Mouse (Mus musculus) G1E (cell line): ENCODE data around the gene Sart3. TPM values are rescaled to one million over a fixed set of nuclear protein-coding genes. Genes with fewer than 3 reads are reported as not detected.
"Not testable (repeated sequence)": the region's sequence is repeated elsewhere in the genome, so short reads cannot be mapped to it uniquely, and the experiment has no call there.

Source experiments
- ATAC-seq: 2 replicates; pipeline ENCODE4 v1.8.0; 2016; ENCODE audit warnings: mild to moderate bottlenecking; ENCODE audit not compliant: insufficient number of reproducible peaks, poor library complexity, low FRiP score, severe bottlenecking; ENCODE audit errors: extremely low read depth
- DNase-seq: peaks from one replicate; pipeline ENCODE4 v3.0.0; 2012; ENCODE audit warnings: low spot score
- H3K27me3 ChIP-seq: 2 replicates; pipeline ENCODE4 v1.6.1; 2012; ENCODE audit warnings: mild to moderate bottlenecking, low read length, inconsistent platforms; ENCODE audit not compliant: insufficient read depth
- H3K36me3 ChIP-seq: replicated peaks from 2 replicates; pipeline ENCODE3; 2012; ENCODE audit warnings: mild to moderate bottlenecking, inconsistent platforms
- H3K4me1 ChIP-seq: 2 replicates; pipeline ENCODE4 v1.6.1; 2012; ENCODE audit warnings: low read depth, low read length, inconsistent platforms, mixed read lengths; ENCODE audit not compliant: insufficient read depth
- H3K4me3 ChIP-seq: 2 replicates; pipeline ENCODE4 v1.5.1; 2012; ENCODE audit warnings: low read depth, mild to moderate bottlenecking, inconsistent platforms, low read length, moderate library complexity, mixed read lengths
- H3K9me3 ChIP-seq: replicated peaks from 2 replicates; pipeline ENCODE4 v1.6.1; 2012; ENCODE audit warnings: inconsistent platforms
- CTCF ChIP-seq: IDR thresholded peaks from 2 replicates; pipeline ENCODE4 v1.5.1; 2012; ENCODE audit warnings: low read depth, low read length, inconsistent platforms, mixed read lengths
- GATA1 ChIP-seq: IDR thresholded peaks from 2 replicates; pipeline ENCODE4 v1.6.1; 2012; ENCODE audit warnings: borderline replicate concordance, low read length, inconsistent platforms, mixed read lengths
- GATA2 ChIP-seq: IDR thresholded peaks from 2 replicates; pipeline ENCODE4 v1.6.1; 2012; ENCODE audit warnings: low read depth, low read length, inconsistent platforms, borderline replicate concordance
- POLR2AphosphoS5 ChIP-seq: IDR thresholded peaks from 2 replicates; pipeline ENCODE4 v1.6.1; 2012; ENCODE audit warnings: low read depth, low read length, inconsistent platforms; ENCODE audit not compliant: insufficient replicate concordance
- TAL1 ChIP-seq: conservative IDR thresholded peaks from 2 replicates; pipeline ENCODE4 v1.6.1; 2012; ENCODE audit warnings: low read depth, low read length, inconsistent platforms, mixed read lengths
- polyA plus RNA-seq: library from polyadenylated mRNA; stranded (reverse); fragments of >175 nt; gene quantifications from 2 replicates; pipeline ENCODE4 v1.2.3, GENCODE M21; 2012
- total RNA-seq, 2 experiments: library from RNA; stranded (forward) in 1 of 2; stranded (reverse) in 1 of 2; fragments of 200-1000 nt in 1 of 2; fragments of >200 nt in 1 of 2; fragmentation: Nextera tagmentation in 1 of 2; gene quantifications; 2 replicates each; pipeline ENCODE4 v1.2.3; 2014 to 2017

The Sart3 gene
- total and polyA plus RNA-seq, 3 experiments, result 19.0 to 52.6 (median 32.6) TPM

- H3K4me3 ChIP-seq, result no peak overlapping the region
- TF ChIP-seq TAL1 (no peak), CTCF (no peak), POLR2AphosphoS5 (no peak), GATA1 (no peak), GATA2 (no peak)
- H3K4me1 ChIP-seq, result peaks cover 26% of the 10 kb centered on the region
- ATAC-seq (peak; percentile 46; the same call in 1 of the 2 replicates), DNase-seq (no peak)
- peaks cover 6% of the 10 kb centered on the region; the same call in 1 of the 2 replicates for H3K27me3 ChIP-seq
- no peaks in the 10 kb centered on the region for H3K36me3 ChIP-seq
- peaks cover 12% of the 10 kb centered on the region for H3K9me3 ChIP-seq
Observed at GRCm38 (mm10) chr5:113812638-113813037, 40.3 kb upstream of the Sart3 start.

DNA sequence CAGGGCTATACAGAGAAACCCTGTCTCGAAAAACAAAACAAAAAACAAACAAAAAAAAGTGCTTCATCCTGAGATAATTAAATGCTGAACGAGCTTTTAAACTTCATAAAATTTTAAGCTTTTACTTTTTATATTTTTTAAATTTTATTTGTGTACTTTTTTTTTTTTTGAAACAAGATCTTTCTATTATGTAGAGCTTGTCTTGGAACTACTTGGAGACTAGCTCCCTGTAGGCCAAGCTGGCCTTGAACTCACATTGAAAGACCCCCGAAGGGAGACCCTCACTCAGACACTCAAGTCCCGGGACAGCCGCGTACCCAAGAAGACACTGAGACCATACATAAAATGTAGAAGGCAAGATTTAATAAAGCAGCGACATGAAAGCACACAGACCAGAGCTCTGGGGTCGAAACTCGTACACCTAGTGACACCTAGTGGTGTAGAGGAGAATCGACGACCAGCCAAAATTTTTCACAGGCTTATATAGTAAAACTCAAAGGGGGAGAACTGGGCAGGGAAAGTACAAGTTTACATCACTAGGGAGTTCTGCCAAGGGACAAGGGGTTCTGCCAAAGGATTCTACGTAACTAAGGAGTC lies 39.6 kb upstream of the Sart3 start:
- ATAC-seq, H3K4me3 ChIP-seq, DNase-seq, H3K27me3 ChIP-seq, H3K36me3 ChIP-seq: not testable (repeated sequence)
- peaks cover 26% of the 10 kb centered on the region for H3K4me1 ChIP-seq
- peaks cover 12% of the 10 kb centered on the region for H3K9me3 ChIP-seq

- Histone ChIP-seq H3K4me1 (peaks cover 24% of the 10 kb centered on the region), H3K27me3 (peaks cover 14% of the 10 kb centered on the region; the same call in 1 of the 2 replicates), H3K9me3 (peaks cover 12% of the 10 kb centered on the region), H3K36me3 (no peaks in the 10 kb centered on the region), H3K4me3 (no peak overlapping the region)
- TF ChIP-seq GATA2, result no peak
- TF ChIP-seq TAL1, result no peak
- TF ChIP-seq POLR2AphosphoS5, result no peak
- TF ChIP-seq GATA1, result no peak
- TF ChIP-seq CTCF, result no peak
- no peak for DNase-seq
- ATAC-seq, result no peak
Observed at GRCm38 (mm10) chr5:113810111-113810510, 37.8 kb upstream of the Sart3 start.

GRCm38 (mm10) chr5:113808177-113808576 lies 35.9 kb upstream of the Sart3 start:
- Histone ChIP-seq H3K4me1 (peaks cover 22% of the 10 kb centered on the region), H3K36me3 (no peaks in the 10 kb centered on the region), H3K4me3 (no peak overlapping the region), H3K27me3 (peaks cover 14% of the 10 kb centered on the region; the same call in 1 of the 2 replicates), H3K9me3 (peaks cover 12% of the 10 kb centered on the region)
- ATAC-seq, result no peak
- TF ChIP-seq GATA1 (no peak), TAL1 (no peak), GATA2 (no peak), CTCF (no peak), POLR2AphosphoS5 (no peak)
- no peak for DNase-seq

DNA sequence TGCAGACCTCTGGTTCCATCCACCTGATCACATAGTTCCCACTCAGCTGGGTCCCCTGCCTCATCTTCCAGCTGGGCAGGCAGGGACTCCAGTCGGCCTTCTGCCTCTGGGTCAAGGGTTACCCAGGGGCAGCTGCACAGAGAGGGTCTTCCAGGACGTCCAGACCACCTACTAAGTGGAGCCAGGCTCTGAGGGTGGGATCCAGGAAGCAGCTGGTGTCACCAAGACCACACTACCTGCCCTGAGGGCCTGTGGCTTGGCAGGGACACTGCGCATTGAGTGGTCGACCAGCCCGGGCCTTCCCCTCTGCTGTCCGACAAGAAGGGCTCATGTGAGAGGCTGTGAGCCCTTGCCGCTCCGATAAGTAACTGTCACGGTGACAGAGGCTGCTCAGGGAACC lies 35.4 kb upstream of the Sart3 start:
- DNase-seq, result no peak
- no peak for TF ChIP-seq GATA1
- no peak for TF ChIP-seq GATA2
- Histone ChIP-seq H3K4me1 (peaks cover 17% of the 10 kb centered on the region), H3K9me3 (peaks cover 7% of the 10 kb centered on the region), H3K27me3 (peaks cover 14% of the 10 kb centered on the region; the same call in 1 of the 2 replicates), H3K4me3 (no peak overlapping the region), H3K36me3 (no peaks in the 10 kb centered on the region)
- ATAC-seq, result no peak

- H3K36me3 ChIP-seq, result no peaks in the 10 kb centered on the region
- no peak for ATAC-seq
- peaks cover 5% of the 10 kb centered on the region for H3K9me3 ChIP-seq
- H3K4me1 ChIP-seq, result peaks cover 15% of the 10 kb centered on the region
- no peak for DNase-seq
- peaks cover 17% of the 10 kb centered on the region; the same call in 1 of the 2 replicates for H3K27me3 ChIP-seq
- TF ChIP-seq GATA1, result no peak
- TF ChIP-seq TAL1, result no peak
- TF ChIP-seq CTCF, result no peak
- no peak overlapping the region for H3K4me3 ChIP-seq
Observed at GRCm38 (mm10) chr5:113806414-113806813, 34.1 kb upstream of the Sart3 start.

DNA sequence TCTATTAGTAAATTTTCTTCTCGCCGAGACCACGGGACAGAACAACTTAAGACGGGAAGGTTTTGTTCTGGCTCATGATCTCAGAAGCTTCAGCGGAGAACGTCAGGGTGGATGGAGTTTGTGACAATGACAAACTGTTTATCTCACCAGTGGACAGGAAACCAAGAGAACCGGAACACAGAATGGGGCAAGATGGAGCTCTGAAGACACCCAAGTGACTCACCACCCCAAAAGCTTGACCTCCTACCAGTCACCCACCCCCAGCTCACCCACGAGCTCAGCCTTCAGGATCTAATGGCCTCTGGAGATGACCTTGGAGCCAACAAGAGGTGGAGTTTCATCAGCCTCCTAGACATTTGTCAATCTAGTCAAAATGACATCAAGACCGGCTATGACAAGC lies 33.0 kb upstream of the Sart3 start:
- TF ChIP-seq CTCF (no peak), GATA1 (no peak), POLR2AphosphoS5 (no peak), GATA2 (no peak), TAL1 (no peak)
- no peak for DNase-seq

More for the DNA sequence above, 33.0 kb upstream of the Sart3 start:
- no peak overlapping the region for H3K4me3 ChIP-seq
- H3K9me3 ChIP-seq, result no peaks in the 10 kb centered on the region
- H3K4me1 ChIP-seq, result peaks cover 20% of the 10 kb centered on the region
- peaks cover 17% of the 10 kb centered on the region; the same call in 1 of the 2 replicates for H3K27me3 ChIP-seq
- H3K36me3 ChIP-seq, result no peaks in the 10 kb centered on the region
- ATAC-seq, result no peak
